Mouse (Mus musculus): ENCODE data around the gene Rp9.

GRCm38 (mm10) chr9:22366621-22367020 is 102.9 kb downstream of the Rp9 start:
- TF ChIP-seq POLR2A (IDR thresholded peaks at IDR 0.05; ENCODE audit: borderline replicate concordance, insufficient read depth, low read length): no peak
- no peak for TF ChIP-seq CTCF (IDR thresholded peaks at IDR 0.05; ENCODE audit: borderline replicate concordance, insufficient read depth, low read depth, low read length)

All from cerebellum, adult 2 months (tissue).